Mouse (Mus musculus) colon, adult 2 months (tissue): Measurements from ENCODE around the gene Lrrn2. TPM values are rescaled to one million over a fixed set of nuclear protein-coding genes. Genes with fewer than 3 reads are reported as not detected.

Experiments
- polyA plus RNA-seq: library from polyadenylated mRNA; depleted of rRNA; stranded (reverse); fragments of >200 nt; gene quantifications from 2 replicates; pipeline ENCODE4 v1.2.3, GENCODE M21; 2012; rRNA removed

Lrrn2 gene
- 4.9 and 6.6 TPM in 2 replicates for polyA plus RNA-seq

GRCm38 (mm10) chr1:132880161-132881005, at the start of gene Lrrn2:
Lrrn2 (plus strand) TSS chr1:132880273.

Other genes with a start within 250 kb of the Lrrn2 start
- gene Nfasc, start 138.5 kb upstream of the Lrrn2 start, polyA plus RNA-seq = 0.66 and 2.1 TPM in 2 replicates
- 16.5 and 21.4 TPM in 2 replicates for gene Mdm4, start 150.3 kb downstream of the Lrrn2 start, polyA plus RNA-seq
- 35.7 and 39.0 TPM in 2 replicates for gene Pik3c2b, start 165.4 kb downstream of the Lrrn2 start, polyA plus RNA-seq